ENCODE assay signal across 9 mouse cellular contexts in the genomic region with DNA sequence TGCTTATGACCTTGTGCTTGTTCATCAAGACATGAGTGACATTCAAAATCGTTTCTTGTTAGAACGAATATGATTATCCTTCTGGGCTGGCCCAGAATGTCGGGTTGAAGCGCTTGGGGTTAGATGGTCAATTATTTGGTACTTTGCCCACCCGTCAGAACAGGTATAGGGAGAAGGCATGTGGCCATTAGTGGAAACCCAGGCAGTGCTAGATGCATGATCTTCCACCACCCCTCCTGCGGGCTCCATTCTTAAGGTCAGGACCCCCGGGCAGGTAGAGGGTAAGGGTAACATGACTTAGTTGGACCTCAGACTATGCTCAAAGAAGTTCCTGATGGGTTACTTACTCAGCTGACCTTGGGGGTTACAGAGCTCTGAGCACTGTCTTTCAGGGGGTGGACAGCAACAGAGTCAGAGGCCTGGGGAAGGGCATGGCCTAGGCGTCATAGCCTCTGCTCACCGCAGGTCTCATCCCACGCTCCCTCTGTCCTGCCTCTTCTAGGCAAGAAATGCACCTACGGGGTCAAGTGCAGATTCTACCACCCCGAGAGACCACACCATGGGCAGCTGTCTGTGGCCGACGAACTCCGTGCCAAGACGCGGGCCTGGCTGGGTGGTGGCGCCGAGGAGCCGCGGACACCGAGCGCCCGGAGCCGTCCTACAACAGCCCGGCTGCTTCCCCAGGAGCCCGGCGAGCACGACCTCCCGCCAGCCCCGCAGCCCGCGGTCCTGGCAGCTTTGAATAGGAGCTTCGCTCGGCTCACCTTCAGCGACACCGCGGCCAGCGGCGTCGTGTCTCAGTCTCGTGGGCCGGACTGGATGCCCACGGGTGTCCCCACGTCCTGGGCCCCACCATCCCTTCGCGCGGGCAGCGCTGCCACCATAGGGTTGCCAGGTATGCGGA. TPM values are rescaled to one million over a fixed set of nuclear protein-coding genes. Genes with fewer than 3 reads are reported as not detected.
A peak's percentile ranks its signal among the peaks of the same experiment; 100 is the strongest.
DNase-seq lines count a peak whose midpoint lies in the region; ATAC-seq lines count a peak whose summit lies in the region.
"Had no signal": no experiment of that assay in that cellular context is flagged by ENCODE, and none has a peak within 500 bp of the region (broad histone marks: within the 10 kb centered on the region; RNA-seq: fewer than 3 reads in every experiment).

No protein-coding gene starts in this region.

- H3K4me3 ChIP-seq in heart, embryonic 15.5 days, result peak overlapping the region; percentile 50

- 19% methylated on average over 50 of the region's 50 CpGs for WGBS in heart, embryonic 15.5 days

- 0 out of 2 replicates have a peak, but pooled peaks have one; percentile 23 for ATAC-seq in heart, embryonic 15.5 days (replicated peaks; ENCODE audit: insufficient number of reproducible peaks, insufficient read depth, low FRiP score, low read depth)

- H3K4me2 ChIP-seq in heart, embryonic 15.5 days, result peak overlapping the region; percentile 85

- H3K9me3 ChIP-seq in heart, embryonic 15.5 days (replicated peaks), result no peaks in the 10 kb centered on the region

- no peaks in the 10 kb centered on the region for H3K36me3 ChIP-seq in heart, embryonic 15.5 days

- H3K4me1 ChIP-seq in heart, embryonic 15.5 days (replicated peaks), result peaks cover 17% of the 10 kb centered on the region

- peaks cover 24% of the 10 kb centered on the region for H3K27me3 ChIP-seq in heart, embryonic 15.5 days

- no peak overlapping the region for H3K27ac ChIP-seq in heart, embryonic 15.5 days
- H3K27ac ChIP-seq: macrophage had no signal

- peak overlapping the region; percentile 35; the same call in 1 of the 2 replicates for H3K9ac ChIP-seq in heart, embryonic 15.5 days

- DNase-seq in adrenal gland, adult (ENCODE audit: inconsistent age in 2 of 2, low spot score in 1 of 2), result peak; percentile 29 to 68
- DNase-seq in adrenal gland, adult 8-10 months, result no peak
- DNase-seq in urinary bladder, postnatal 14 days (ENCODE audit: low spot score), result peak; percentile 51
- no peak for DNase-seq in urinary bladder, postnatal 4 days (ENCODE audit: low spot score in 2 of 2)
- peak; percentile 40 to 44 for DNase-seq in kidney, postnatal 25 days
- peak; percentile 55 for DNase-seq in neural tube, embryonic 10.5 days (ENCODE audit: extremely low spot score, low spot score)
- DNase-seq in left cerebral cortex, adult 11 months (ENCODE audit: low spot score), result no peak

RNA-seq across cellular contexts. Expression of gene Zc3h12d, which starts 34.7 kb away (rescaled TPM):
- total RNA-seq in adrenal gland, adult 8-10 months (2022), result under 1 TPM; 0.24 to 0.95 (median 0.58) TPM
- 0.20 and 0.36 TPM in 2 replicates for polyA plus RNA-seq in heart, embryonic 15.5 days (2015; fragmentation: Nextera tagmentation; extraction: Ambion mirVana)

Comparison
In these comparisons a context has a peak if more than half of its experiments do, and no peak if none do; other contexts are left out.
1. DNase-seq: peak in adrenal gland, adult (2 of 2), urinary bladder, postnatal 14 days (single experiment), kidney, postnatal 25 days (2 of 2) and neural tube, embryonic 10.5 days (single experiment); none in adrenal gland, adult 8-10 months (single experiment), urinary bladder, postnatal 4 days (0 of 2) and left cerebral cortex, adult 11 months (single experiment).